Mouse (Mus musculus) E14TG2a.4 (cell line): ENCODE measurements at regions not wholly inside any gene's neighbourhood (a gene's known extent, or its start where the extent isn't known, plus 50 kb on each side); places are given as distances from the start of the nearest gene placed in this dataset.
A peak's percentile ranks its signal among the peaks of the same experiment; 100 is the strongest.

Source experiments
- CTCF ChIP-seq: conservative IDR thresholded peaks from 2 replicates; pipeline ENCODE4 v1.5.1; 2014; ENCODE audit warnings: low read length
- NANOG ChIP-seq: IDR thresholded peaks from 2 replicates; pipeline ENCODE4 v1.6.1; 2014; ENCODE audit warnings: borderline replicate concordance, low read length, mixed read lengths
- POU5F1 ChIP-seq: IDR thresholded peaks from 2 replicates; pipeline ENCODE4 v1.6.1; 2014; ENCODE audit warnings: low read length, borderline replicate concordance

- peak; percentile 17; the same call in 1 of the 2 replicates for TF ChIP-seq CTCF
- no peak for TF ChIP-seq NANOG
- no peak for TF ChIP-seq POU5F1
These were observed 371.5 kb downstream of the Tbc1d22a start for GRCm38 (mm10) chr15:86585716-86586115.
